Mouse (Mus musculus) forebrain, embryonic 13.5 days (tissue): ENCODE measurements around the gene 1110051M20Rik. TPM values are rescaled to one million over a fixed set of nuclear protein-coding genes. Genes with fewer than 3 reads are reported as not detected.

Experiments used
- ATAC-seq: fragments of 200-750 bp; cut with Nextera tagmentation; 2 replicates; pipeline ENCODE4 v1.8.0; 2017
- H3K27ac ChIP-seq: fragments of 300-500 bp; sonication (generic); 2 replicates; pipeline ENCODE4 v1.5.1; 2015; ENCODE audit warnings: inconsistent platforms, mild to moderate bottlenecking, moderate library complexity
- H3K27me3 ChIP-seq: fragments of 300-500 bp; sonication (generic); 2 replicates; pipeline ENCODE4 v1.6.1; 2015; ENCODE audit warnings: mild to moderate bottlenecking, inconsistent platforms
- H3K36me3 ChIP-seq: fragments of 300-500 bp; sonication (generic); 2 replicates; pipeline ENCODE4 v1.6.1; 2015; ENCODE audit warnings: mild to moderate bottlenecking, inconsistent platforms; ENCODE audit not compliant: poor library complexity, severe bottlenecking
- H3K4me1 ChIP-seq: fragments of 300-500 bp; sonication (generic); 2 replicates; pipeline ENCODE4 v1.6.1; 2015; ENCODE audit warnings: inconsistent platforms
- H3K4me2 ChIP-seq: fragments of 300-500 bp; sonication (generic); 2 replicates; pipeline ENCODE4 v1.6.1; 2015; ENCODE audit warnings: inconsistent platforms, mild to moderate bottlenecking, moderate library complexity
- H3K4me3 ChIP-seq: fragments of 300-500 bp; sonication (generic); 2 replicates; pipeline ENCODE4 v1.5.1; 2015; ENCODE audit warnings: mild to moderate bottlenecking, inconsistent platforms
- H3K9ac ChIP-seq: fragments of 300-500 bp; sonication (generic); 2 replicates; pipeline ENCODE4 v1.6.1; 2015; ENCODE audit warnings: mild to moderate bottlenecking, inconsistent platforms
- H3K9me3 ChIP-seq: fragments of 300-500 bp; sonication (generic); replicated peaks from 2 replicates; pipeline ENCODE4 v1.6.1; 2016; ENCODE audit warnings: inconsistent platforms
- WGBS: fragments of 180-500 bp; shearing (Covaris S2); methylation state at CpG from one replicate; pipeline ENCODE4 v1.1.7; 2015; 5-methylcytosine and 5-hydroxymethylcytosine counted together
- polyA plus RNA-seq: library from polyadenylated mRNA; unstranded; fragments of >200 nt; fragmentation: Nextera tagmentation; extraction: Ambion mirVana; gene quantifications from 2 replicates; pipeline ENCODE4 v1.2.1, GENCODE M21; 2015

Gene 1110051M20Rik
- polyA plus RNA-seq, 1 experiment from 2014 or later: 137 TPM

DNA sequence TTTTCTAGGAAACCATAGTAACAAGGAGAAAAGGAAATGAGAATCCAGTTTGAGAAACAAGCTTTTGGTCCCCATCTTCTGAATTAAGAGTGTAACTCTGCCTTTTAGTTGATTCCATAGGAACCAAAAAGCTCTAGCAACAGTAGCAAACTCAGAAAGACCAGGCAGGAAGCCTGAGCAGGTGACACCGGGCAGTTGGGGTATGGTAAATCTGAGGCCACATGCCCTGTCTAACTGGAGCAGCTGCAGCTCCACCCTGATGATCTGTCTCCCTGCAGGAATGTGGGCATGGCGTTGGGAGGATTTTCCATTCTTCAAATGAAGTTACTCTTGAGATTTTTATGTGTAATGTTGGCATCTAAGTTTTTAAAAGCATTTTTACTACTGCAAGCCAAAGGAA, 74.2 kb downstream of the 1110051M20Rik start:
- H3K4me1 ChIP-seq: no peaks in the 10 kb centered on the region
- no peak overlapping the region for H3K9ac ChIP-seq
- no peak overlapping the region for H3K4me2 ChIP-seq
- H3K27me3 ChIP-seq: no peaks in the 10 kb centered on the region
- no peaks in the 10 kb centered on the region for H3K36me3 ChIP-seq
- ATAC-seq: no peak
- H3K9me3 ChIP-seq: no peaks in the 10 kb centered on the region
- WGBS: 86% methylated on average over 2 of the region's 2 CpGs
- H3K4me3 ChIP-seq: no peak overlapping the region
- H3K27ac ChIP-seq: no peak overlapping the region

DNA sequence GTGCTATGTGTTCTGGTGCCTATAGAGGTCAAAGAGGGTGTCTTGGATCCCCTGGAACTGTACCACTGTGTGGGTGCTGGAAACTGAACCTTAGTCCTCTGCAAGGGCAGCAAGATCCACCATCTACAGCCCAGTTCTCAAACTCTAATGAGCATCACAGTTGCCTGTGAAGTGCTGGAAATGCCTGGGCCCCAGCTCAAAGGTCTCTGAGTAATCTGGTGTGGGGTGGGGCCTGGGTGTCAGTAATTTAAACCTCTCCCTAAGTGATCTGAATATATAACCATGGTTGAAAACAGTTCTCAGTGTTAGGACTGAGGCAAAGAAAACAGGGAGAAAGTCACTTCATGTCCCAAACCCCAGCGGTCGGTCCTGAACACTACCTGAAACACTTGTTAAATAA, 81.2 kb downstream of the 1110051M20Rik start:
- H3K4me2 ChIP-seq: no peak overlapping the region
- H3K4me3 ChIP-seq: no peak overlapping the region
- no peaks in the 10 kb centered on the region for H3K27me3 ChIP-seq
- ATAC-seq: no peak
- no peaks in the 10 kb centered on the region for H3K9me3 ChIP-seq
- WGBS: 97% methylated on average over 2 of the region's 2 CpGs
- H3K9ac ChIP-seq: no peak overlapping the region
- H3K4me1 ChIP-seq: no peaks in the 10 kb centered on the region
- no peaks in the 10 kb centered on the region for H3K36me3 ChIP-seq
- no peak overlapping the region for H3K27ac ChIP-seq

DNA sequence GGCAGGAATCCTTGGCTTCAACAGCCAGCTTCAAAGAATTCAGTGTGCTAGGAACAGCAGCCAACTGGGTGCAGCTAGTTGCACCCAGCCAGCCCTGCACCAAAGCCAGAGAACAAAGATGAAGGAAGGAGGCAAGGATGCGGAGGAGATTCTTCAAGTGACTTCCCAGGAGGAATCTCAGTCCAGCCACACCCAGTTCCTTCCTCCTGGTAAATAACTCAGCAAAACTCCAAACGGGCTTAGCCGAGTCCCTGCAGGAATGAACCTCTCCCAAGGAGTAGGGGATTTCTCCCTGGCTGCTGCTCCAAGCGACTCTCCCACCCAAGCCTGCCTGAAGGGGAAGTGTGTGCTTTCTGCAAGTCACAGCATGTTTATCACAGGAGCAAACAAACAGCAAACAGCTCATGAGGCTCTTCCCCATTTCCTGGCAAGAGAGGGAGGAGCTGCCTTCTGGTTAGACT, 83.4 kb downstream of the 1110051M20Rik start:
- no peak overlapping the region for H3K4me2 ChIP-seq
- no peaks in the 10 kb centered on the region for H3K27me3 ChIP-seq
- WGBS: 45% methylated on average over 4 of the region's 4 CpGs
- no peak overlapping the region for H3K9ac ChIP-seq
- H3K4me3 ChIP-seq: no peak overlapping the region
- H3K9me3 ChIP-seq: no peaks in the 10 kb centered on the region
- no peaks in the 10 kb centered on the region for H3K4me1 ChIP-seq
- H3K36me3 ChIP-seq: no peaks in the 10 kb centered on the region
- ATAC-seq: no peak; the same call in 1 of the 2 replicates
- no peak overlapping the region; the same call in 1 of the 2 replicates for H3K27ac ChIP-seq

DNA sequence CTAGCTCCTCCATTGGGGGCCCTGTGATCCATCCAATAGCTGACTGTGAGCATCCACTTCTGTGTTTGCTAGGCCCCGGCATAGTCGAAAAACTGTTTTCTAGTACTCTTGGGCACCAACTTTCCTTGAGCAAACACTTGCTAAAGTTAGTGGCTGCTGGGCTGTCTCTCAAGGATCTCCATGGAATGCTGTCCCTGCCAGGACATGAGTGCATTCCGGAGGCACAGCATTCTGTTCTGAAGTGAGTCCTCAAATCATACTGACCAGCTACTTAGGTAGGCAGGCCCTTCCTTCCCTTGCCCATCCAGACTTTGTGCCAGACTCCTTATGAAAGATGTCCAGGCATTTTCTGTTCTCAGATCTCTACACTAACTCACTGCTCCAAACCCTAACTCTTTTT, 88.7 kb downstream of the 1110051M20Rik start:
- H3K9me3 ChIP-seq: no peaks in the 10 kb centered on the region
- no peak for ATAC-seq
- no peak overlapping the region for H3K27ac ChIP-seq
- no peaks in the 10 kb centered on the region for H3K36me3 ChIP-seq
- H3K27me3 ChIP-seq: no peaks in the 10 kb centered on the region
- no peak overlapping the region for H3K4me3 ChIP-seq
- 94% methylated on average over 3 of the region's 3 CpGs for WGBS
- H3K4me2 ChIP-seq: no peak overlapping the region
- H3K9ac ChIP-seq: no peak overlapping the region
- H3K4me1 ChIP-seq: no peaks in the 10 kb centered on the region

DNA sequence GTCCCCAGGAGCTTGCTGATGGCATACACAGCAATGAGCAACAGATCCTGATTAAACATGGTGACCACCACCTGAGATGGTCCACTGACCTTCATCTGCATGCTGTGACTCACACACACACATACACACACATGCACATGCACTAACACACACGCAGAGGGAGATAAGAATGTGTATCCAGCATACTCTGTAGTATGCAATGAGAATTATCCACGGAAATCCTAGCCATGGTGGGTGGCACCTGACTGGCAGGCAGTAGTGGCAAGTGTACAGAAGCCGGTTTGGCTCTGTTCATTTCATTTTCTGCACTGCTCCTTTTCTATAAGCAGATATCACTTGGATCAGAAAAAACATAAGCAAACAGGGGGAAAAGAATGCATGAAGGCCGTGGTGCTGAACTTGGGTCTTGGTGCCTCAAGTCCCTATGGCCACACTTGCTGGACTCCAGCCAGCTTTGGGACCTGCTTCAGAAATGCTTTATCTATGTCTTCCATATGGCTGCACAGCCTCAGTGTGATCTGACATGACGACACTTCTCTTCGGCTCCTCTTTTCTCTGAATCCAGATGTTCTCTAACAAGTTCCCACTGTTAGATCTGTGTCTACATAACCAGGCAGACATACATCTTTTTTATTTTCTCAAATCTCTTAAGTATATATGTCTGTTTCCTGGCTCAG, 89.6 kb downstream of the 1110051M20Rik start:
- H3K4me3 ChIP-seq: no peak overlapping the region
- H3K4me1 ChIP-seq: no peaks in the 10 kb centered on the region; the same call in 1 of the 2 replicates
- H3K27ac ChIP-seq: no peak overlapping the region
- H3K9ac ChIP-seq: no peak overlapping the region
- H3K4me2 ChIP-seq: no peak overlapping the region
- no peaks in the 10 kb centered on the region for H3K9me3 ChIP-seq
- WGBS: 91% methylated on average over 6 of the region's 6 CpGs
- H3K36me3 ChIP-seq: no peaks in the 10 kb centered on the region
- H3K27me3 ChIP-seq: no peaks in the 10 kb centered on the region
- no peak for ATAC-seq

DNA sequence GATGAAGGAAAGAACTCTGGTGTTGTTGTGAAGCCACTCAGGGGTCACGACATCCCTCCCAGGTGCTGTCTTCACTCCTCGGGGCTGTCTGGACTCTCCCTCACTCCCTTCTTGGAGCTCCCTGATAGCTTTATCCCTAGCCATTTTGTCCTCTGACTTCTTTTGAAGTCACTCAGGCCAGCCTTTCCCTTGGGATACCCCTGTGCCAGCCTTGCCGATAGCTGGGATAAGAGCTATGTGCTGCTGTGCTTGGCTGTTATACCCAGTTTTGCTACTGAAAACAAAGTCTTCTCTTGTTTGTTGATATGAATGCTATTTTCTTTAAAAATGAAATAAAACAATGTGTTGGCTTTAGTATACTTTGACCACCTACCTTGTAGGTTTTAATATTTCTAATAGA, 90.7 kb downstream of the 1110051M20Rik start:
- no peak overlapping the region for H3K4me3 ChIP-seq
- 62% methylated on average over 3 of the region's 3 CpGs for WGBS
- H3K27me3 ChIP-seq: no peaks in the 10 kb centered on the region
- no peak overlapping the region for H3K9ac ChIP-seq
- no peak overlapping the region for H3K4me2 ChIP-seq
- H3K36me3 ChIP-seq: no peaks in the 10 kb centered on the region
- no peaks in the 10 kb centered on the region for H3K9me3 ChIP-seq
- no peak for ATAC-seq
- H3K27ac ChIP-seq: no peak overlapping the region
- H3K4me1 ChIP-seq: peaks cover 6% of the 10 kb centered on the region

DNA sequence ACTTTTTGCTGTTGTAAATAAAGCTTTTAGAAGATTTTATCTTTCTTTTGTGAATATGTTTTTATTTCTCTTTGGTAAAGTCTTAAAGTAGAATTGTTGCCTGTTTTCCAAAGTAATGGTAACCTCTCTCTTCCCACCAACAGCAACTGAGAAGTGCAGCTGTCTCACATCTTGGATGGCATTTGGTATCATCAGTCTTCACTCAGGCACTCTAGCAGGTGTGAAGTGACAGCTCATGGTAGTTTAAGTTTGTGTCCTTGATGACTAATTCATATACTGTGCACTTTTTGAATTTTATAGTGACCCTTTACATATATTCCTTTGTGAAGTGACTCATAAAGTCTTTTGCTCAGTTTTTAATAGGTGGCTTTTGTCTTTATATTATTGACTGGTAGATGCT, 92.7 kb downstream of the 1110051M20Rik start:
- H3K4me3 ChIP-seq: no peak overlapping the region
- H3K4me2 ChIP-seq: no peak overlapping the region
- no peaks in the 10 kb centered on the region for H3K36me3 ChIP-seq
- ATAC-seq: no peak
- peaks cover 13% of the 10 kb centered on the region for H3K4me1 ChIP-seq
- no peak overlapping the region for H3K27ac ChIP-seq
- H3K27me3 ChIP-seq: no peaks in the 10 kb centered on the region
- H3K9ac ChIP-seq: no peak overlapping the region
- no peaks in the 10 kb centered on the region for H3K9me3 ChIP-seq

DNA sequence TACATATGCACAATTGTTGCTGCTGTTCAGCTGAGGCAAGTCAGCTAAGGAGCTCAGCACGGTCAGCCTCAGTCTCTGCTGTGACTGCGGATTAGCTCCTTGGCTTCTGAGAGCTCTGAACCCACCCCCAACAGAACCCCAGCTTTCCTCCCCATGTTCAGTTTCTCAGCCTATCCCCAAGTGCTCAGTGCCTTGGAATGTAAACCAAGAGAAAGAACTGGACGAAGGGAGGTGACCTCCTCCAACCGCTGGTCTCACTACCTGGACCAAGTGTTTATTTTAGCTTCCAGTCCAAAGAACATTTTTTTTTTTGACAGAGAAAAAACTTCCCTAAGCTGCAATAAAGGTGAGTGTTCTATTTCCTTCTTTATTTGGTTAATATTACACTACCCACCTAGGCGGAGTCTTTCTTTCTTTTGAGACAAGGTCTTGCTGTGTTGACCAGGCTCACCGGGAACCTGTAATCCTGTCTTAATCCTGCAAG, 94.5 kb downstream of the 1110051M20Rik start:
- Histone ChIP-seq H3K36me3 (no peaks in the 10 kb centered on the region), H3K4me2 (no peak overlapping the region), H3K9ac (no peak overlapping the region), H3K4me1 (peaks cover 13% of the 10 kb centered on the region), H3K27me3 (no peaks in the 10 kb centered on the region), H3K27ac (no peak overlapping the region), H3K4me3 (no peak overlapping the region), H3K9me3 (no peaks in the 10 kb centered on the region)
- no peak for ATAC-seq
- WGBS: 47% methylated on average over 6 of the region's 6 CpGs

DNA sequence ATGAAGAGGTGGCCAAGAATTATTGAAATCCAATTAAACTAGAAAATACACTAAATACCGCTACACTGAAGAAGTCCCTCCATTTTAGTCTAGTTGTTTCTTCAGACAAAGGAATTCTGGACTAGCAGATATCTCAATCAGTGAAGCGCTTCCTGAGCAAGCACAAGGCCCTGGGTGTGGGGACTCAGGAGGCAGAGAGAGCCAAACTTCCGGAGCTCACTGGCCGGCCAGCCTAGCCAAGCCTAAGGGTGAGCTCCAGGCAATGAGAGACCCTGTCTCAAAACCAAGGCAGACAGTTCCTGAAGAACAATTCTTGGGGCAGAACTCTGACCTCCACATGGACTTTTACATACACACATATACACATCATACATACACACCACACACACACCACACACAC, 95.6 kb downstream of the 1110051M20Rik start:
- WGBS: 57% methylated on average over 4 of the region's 4 CpGs
- Histone ChIP-seq H3K27ac (no peak overlapping the region), H3K27me3 (no peaks in the 10 kb centered on the region), H3K36me3 (peaks cover 5% of the 10 kb centered on the region; the same call in 1 of the 2 replicates), H3K4me2 (no peak overlapping the region), H3K4me1 (peaks cover 13% of the 10 kb centered on the region), H3K9ac (no peak overlapping the region), H3K9me3 (no peaks in the 10 kb centered on the region; the same call in 1 of the 2 replicates), H3K4me3 (no peak overlapping the region)
- no peak for ATAC-seq

DNA sequence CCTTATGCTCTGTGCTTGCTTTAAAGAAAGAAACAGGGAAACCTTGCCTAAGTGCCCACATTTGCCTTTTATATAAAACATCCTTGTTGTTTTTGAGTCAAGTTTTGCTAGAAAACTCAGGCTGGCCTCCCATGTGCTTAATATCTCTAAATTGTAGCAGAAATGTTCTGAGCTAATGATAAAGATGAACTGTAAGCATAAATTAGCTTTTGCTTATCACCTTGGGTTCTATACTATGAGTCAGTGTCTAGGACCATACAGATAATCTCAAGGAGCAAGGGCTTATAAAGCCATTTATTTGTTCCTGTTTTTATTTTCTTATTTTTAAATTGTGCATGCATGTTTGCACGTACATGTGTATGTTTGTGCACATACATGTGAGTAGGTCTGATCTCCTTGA, 98.9 kb downstream of the 1110051M20Rik start:
- Histone ChIP-seq H3K4me3 (no peak overlapping the region), H3K4me1 (peaks cover 13% of the 10 kb centered on the region), H3K4me2 (no peak overlapping the region), H3K27ac (no peak overlapping the region), H3K9me3 (no peaks in the 10 kb centered on the region; the same call in 1 of the 2 replicates), H3K27me3 (no peaks in the 10 kb centered on the region), H3K9ac (no peak overlapping the region), H3K36me3 (peaks cover 6% of the 10 kb centered on the region; the same call in 1 of the 2 replicates)
- WGBS: 93% methylated on average over 1 of the region's 1 CpGs
- no peak for ATAC-seq

DNA sequence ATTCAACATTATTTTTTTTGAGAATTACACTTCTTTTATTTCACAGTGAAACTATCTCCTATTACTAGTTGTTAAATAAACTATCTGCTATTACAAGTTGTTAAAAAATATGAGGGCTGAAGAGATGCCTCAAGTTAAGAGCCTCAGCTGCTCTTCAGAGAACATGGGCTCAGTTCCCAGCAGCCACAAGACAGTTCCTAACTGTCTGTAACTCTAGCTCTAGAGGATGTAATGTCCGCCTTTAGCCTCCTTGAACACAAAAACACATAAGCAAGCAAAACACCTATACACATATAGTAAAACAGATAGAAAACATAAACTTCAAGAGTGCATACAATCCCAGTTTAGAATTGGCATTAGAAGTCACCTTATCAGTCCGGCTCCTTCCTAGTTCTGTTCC, 104.9 kb downstream of the 1110051M20Rik start:
- whole genome bisulfite sequencing: 98% methylated on average over 2 of the region's 2 CpGs
- Histone ChIP-seq H3K27me3 (no peaks in the 10 kb centered on the region), H3K36me3 (peaks cover 6% of the 10 kb centered on the region; the same call in 1 of the 2 replicates), H3K4me1 (0 out of 2 replicates have a peak, but pooled peaks cover 3% of the 10 kb centered on the region), H3K9me3 (no peaks in the 10 kb centered on the region; the same call in 1 of the 2 replicates), H3K4me3 (no peak overlapping the region), H3K27ac (no peak overlapping the region), H3K9ac (no peak overlapping the region), H3K4me2 (no peak overlapping the region)
- ATAC-seq: no peak

DNA sequence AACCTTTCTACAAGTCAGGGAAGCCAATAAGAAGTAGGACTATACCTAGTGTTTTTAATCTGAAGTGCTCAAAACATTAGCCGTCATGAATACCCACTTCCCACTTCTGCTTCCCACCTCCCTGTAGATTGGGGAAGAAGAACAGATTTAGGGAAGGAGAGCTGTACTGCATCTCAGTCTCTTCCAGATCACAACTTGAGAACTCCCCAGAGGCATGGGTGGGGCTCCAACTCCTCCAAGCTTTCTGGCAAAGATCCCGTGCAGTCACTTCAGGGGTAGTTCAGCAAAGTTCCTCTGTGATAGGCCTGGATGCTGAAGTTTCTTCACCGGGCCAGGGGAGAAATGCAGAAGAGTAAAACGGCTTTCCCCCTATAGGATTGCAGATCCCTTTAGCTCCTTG, 109.4 kb downstream of the 1110051M20Rik start:
- H3K9ac ChIP-seq: no peak overlapping the region
- peaks cover 31% of the 10 kb centered on the region for H3K4me1 ChIP-seq
- no peaks in the 10 kb centered on the region for H3K9me3 ChIP-seq
- H3K27ac ChIP-seq: no peak overlapping the region
- no peak overlapping the region for H3K4me2 ChIP-seq
- ATAC-seq: no peak
- no peak overlapping the region for H3K4me3 ChIP-seq
- no peaks in the 10 kb centered on the region for H3K27me3 ChIP-seq
- H3K36me3 ChIP-seq: no peaks in the 10 kb centered on the region
- WGBS: 82% methylated on average over 4 of the region's 4 CpGs
